Mouse (Mus musculus): ENCODE data around the gene Prss50.

DNA sequence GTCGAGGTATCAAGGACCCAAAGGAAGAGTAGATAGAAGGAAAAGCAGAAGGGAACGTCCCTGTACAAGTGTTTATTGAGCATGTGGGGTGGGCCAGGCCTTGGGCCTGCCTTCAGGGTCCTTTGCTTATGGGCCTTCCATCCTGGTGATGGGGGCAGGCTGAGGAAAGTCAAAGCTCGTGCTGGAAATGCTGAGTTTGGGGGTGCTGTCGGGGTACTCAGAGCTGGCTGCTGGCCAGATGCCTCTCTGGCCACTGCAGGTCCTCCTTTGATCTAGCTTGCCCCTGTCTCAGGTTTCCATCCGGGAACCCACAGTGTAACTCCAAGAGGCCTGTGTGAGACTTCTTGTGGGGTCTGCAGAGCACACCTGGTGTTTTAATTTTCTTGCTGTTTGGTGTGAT lies 756 bp downstream of the Prss50 start:
- no peak for TF ChIP-seq GATA1 (IDR thresholded peaks at IDR 0.05; ENCODE audit: borderline replicate concordance, low read length)
- no peak for TF ChIP-seq FLI1 (IDR thresholded peaks at IDR 0.05; ENCODE audit: low read length)
